Mouse (Mus musculus) lung, postnatal 0 days (tissue): ENCODE results near the gene Crtc3. TPM values are rescaled to one million over a fixed set of nuclear protein-coding genes. Genes with fewer than 3 reads are reported as not detected.

ENCODE experiments used
- ATAC-seq: fragments of 200-750 bp; cut with Nextera tagmentation; 2 replicates; pipeline ENCODE4 v1.8.0; 2017; ENCODE audit warnings: moderate library complexity
- DNase-seq: peaks from one replicate; pipeline ENCODE4 v3.0.0-alpha.2; 2016; ENCODE audit warnings: low spot score
- H3K27ac ChIP-seq: fragments of 300-500 bp; sonication (generic); 2 replicates; pipeline ENCODE4 v1.5.1; 2014; ENCODE audit warnings: antibody characterized with exemption, mild to moderate bottlenecking, low read length, mixed read lengths
- H3K27me3 ChIP-seq: fragments of 300-500 bp; sonication (generic); replicated peaks from 2 replicates; pipeline ENCODE4 v1.6.1; 2014; ENCODE audit warnings: low read length, mixed read lengths; ENCODE audit not compliant: insufficient read depth
- H3K36me3 ChIP-seq: fragments of 300-500 bp; sonication (generic); 2 replicates; pipeline ENCODE4 v1.6.1; 2014; ENCODE audit warnings: low read length, mixed read lengths; ENCODE audit not compliant: insufficient read depth
- H3K4me1 ChIP-seq: fragments of 300-500 bp; sonication (generic); 2 replicates; pipeline ENCODE4 v1.6.1; 2014; ENCODE audit warnings: antibody characterized with exemption, low read depth, low read length, mixed read lengths; ENCODE audit not compliant: insufficient read depth
- H3K4me2 ChIP-seq: fragments of 300-500 bp; sonication (generic); replicated peaks from 2 replicates; pipeline ENCODE4 v1.6.1; 2014; ENCODE audit warnings: low read depth, mild to moderate bottlenecking, low read length, moderate library complexity, mixed read lengths
- H3K4me3 ChIP-seq: fragments of 300-500 bp; sonication (generic); 2 replicates; pipeline ENCODE4 v1.5.1; 2014; ENCODE audit warnings: low read depth, low read length
- H3K9ac ChIP-seq: fragments of 300-500 bp; sonication (generic); replicated peaks from 2 replicates; pipeline ENCODE4 v1.6.1; 2014; ENCODE audit warnings: low read depth, mild to moderate bottlenecking
- H3K9me3 ChIP-seq: fragments of 300-500 bp; sonication (generic); 2 replicates; pipeline ENCODE4 v1.6.1; 2016; ENCODE audit warnings: low read length, mixed read lengths
- CTCF ChIP-seq: IDR thresholded peaks from 2 replicates; pipeline ENCODE4 v1.5.1; 2016; ENCODE audit warnings: antibody characterized with exemption, mild to moderate bottlenecking
- EP300 ChIP-seq: IDR thresholded peaks from 2 replicates; pipeline ENCODE4 v1.6.1; 2016; ENCODE audit warnings: antibody characterized with exemption, mild to moderate bottlenecking, control low read depth
- WGBS: fragments of 180-500 bp; shearing (Covaris S2); extraction: QIAGEN DNeasy Blood & Tissue Kit; methylation state at CpG from one replicate; pipeline ENCODE4 v1.1.7; 2014; 5-methylcytosine and 5-hydroxymethylcytosine counted together
- polyA plus RNA-seq: library from polyadenylated mRNA; unstranded; fragments of >200 nt; fragmentation: Nextera tagmentation; extraction: Ambion mirVana; gene quantifications from 2 replicates; pipeline ENCODE4 v1.2.1, GENCODE M21; 2015

The Crtc3 gene
- polyA plus RNA-seq, 1 experiment from 2014 or later = 20.1 TPM

GRCm38 (mm10) chr7:80702510-80702909 lies 13.8 kb upstream of the Crtc3 start:
- H3K4me3 ChIP-seq = no peak overlapping the region
- no peaks in the 10 kb centered on the region for H3K9me3 ChIP-seq
- no peak overlapping the region for H3K4me2 ChIP-seq
- no peak for ATAC-seq
- WGBS = 57% methylated on average over 6 of the region's 6 CpGs
- no peaks in the 10 kb centered on the region for H3K4me1 ChIP-seq
- no peak for DNase-seq
- no peaks in the 10 kb centered on the region for H3K27me3 ChIP-seq
- H3K36me3 ChIP-seq = no peaks in the 10 kb centered on the region
- TF ChIP-seq EP300 = no peak
- peak; percentile 15; the same call in 1 of the 2 replicates for TF ChIP-seq CTCF
- H3K27ac ChIP-seq = no peak overlapping the region
- no peak overlapping the region for H3K9ac ChIP-seq

GRCm38 (mm10) chr7:80699709-80700108 lies 11.0 kb upstream of the Crtc3 start:
- Histone ChIP-seq H3K36me3 (no peaks in the 10 kb centered on the region), H3K27me3 (no peaks in the 10 kb centered on the region), H3K4me2 (no peak overlapping the region), H3K4me3 (no peak overlapping the region), H3K9ac (no peak overlapping the region), H3K4me1 (no peaks in the 10 kb centered on the region), H3K27ac (no peak overlapping the region), H3K9me3 (no peaks in the 10 kb centered on the region)
- 55% methylated on average over 8 of the region's 8 CpGs for WGBS
- DNase-seq (no peak), ATAC-seq (no peak)
- TF ChIP-seq EP300 (no peak), CTCF (no peak)

GRCm38 (mm10) chr7:80698940-80699339 lies 10.3 kb upstream of the Crtc3 start:
- WGBS = 63% methylated on average over 2 of the region's 3 CpGs
- no peak for ATAC-seq
- TF ChIP-seq CTCF = no peak
- no peak for TF ChIP-seq EP300
- no peak for DNase-seq
- Histone ChIP-seq H3K27me3 (no peaks in the 10 kb centered on the region), H3K4me1 (no peaks in the 10 kb centered on the region), H3K4me3 (no peak overlapping the region), H3K27ac (no peak overlapping the region), H3K9ac (no peak overlapping the region), H3K9me3 (no peaks in the 10 kb centered on the region), H3K36me3 (no peaks in the 10 kb centered on the region), H3K4me2 (no peak overlapping the region)

- TF ChIP-seq EP300 = no peak
- TF ChIP-seq CTCF = no peak
- H3K4me1 ChIP-seq = no peaks in the 10 kb centered on the region
- H3K9me3 ChIP-seq = no peaks in the 10 kb centered on the region
- DNase-seq (no peak), ATAC-seq (no peak)
- no peak overlapping the region for H3K9ac ChIP-seq
- H3K36me3 ChIP-seq = no peaks in the 10 kb centered on the region
- no peaks in the 10 kb centered on the region for H3K27me3 ChIP-seq
- no peak overlapping the region for H3K4me3 ChIP-seq
- 69% methylated on average over 5 of the region's 5 CpGs for WGBS
- no peak overlapping the region for H3K4me2 ChIP-seq
- no peak overlapping the region for H3K27ac ChIP-seq
Measured at GRCm38 (mm10) chr7:80697859-80698258, 9.2 kb upstream of the Crtc3 start.

- Histone ChIP-seq H3K4me3 (no peak overlapping the region), H3K4me1 (no peaks in the 10 kb centered on the region), H3K36me3 (no peaks in the 10 kb centered on the region), H3K27ac (no peak overlapping the region), H3K9ac (no peak overlapping the region), H3K27me3 (no peaks in the 10 kb centered on the region), H3K4me2 (no peak overlapping the region), H3K9me3 (no peaks in the 10 kb centered on the region)
- ATAC-seq = no peak
- 28% methylated on average over 4 of the region's 4 CpGs for WGBS
- no peak for DNase-seq
- TF ChIP-seq CTCF (no peak), EP300 (no peak)
Measured at GRCm38 (mm10) chr7:80696903-80697302, 8.2 kb upstream of the Crtc3 start.

GRCm38 (mm10) chr7:80696334-80696733 lies 7.7 kb upstream of the Crtc3 start:
- Histone ChIP-seq H3K4me1 (no peaks in the 10 kb centered on the region), H3K27me3 (no peaks in the 10 kb centered on the region), H3K9me3 (no peaks in the 10 kb centered on the region), H3K4me2 (no peak overlapping the region), H3K36me3 (no peaks in the 10 kb centered on the region), H3K9ac (no peak overlapping the region), H3K27ac (no peak overlapping the region), H3K4me3 (no peak overlapping the region)
- WGBS = 14% methylated on average over 1 of the region's 1 CpGs
- DNase-seq = no peak
- no peak for ATAC-seq
- no peak for TF ChIP-seq EP300
- no peak for TF ChIP-seq CTCF

- ATAC-seq = no peak
- Histone ChIP-seq H3K9me3 (no peaks in the 10 kb centered on the region), H3K4me1 (peaks cover 5% of the 10 kb centered on the region; the same call in 1 of the 2 replicates), H3K9ac (no peak overlapping the region), H3K27me3 (no peaks in the 10 kb centered on the region), H3K36me3 (no peaks in the 10 kb centered on the region), H3K27ac (no peak overlapping the region), H3K4me2 (no peak overlapping the region), H3K4me3 (no peak overlapping the region)
- 85% methylated on average over 9 of the region's 9 CpGs for WGBS
- no peak for TF ChIP-seq CTCF
- TF ChIP-seq EP300 = no peak
- no peak for DNase-seq
Measured at GRCm38 (mm10) chr7:80692472-80692871, 3.8 kb upstream of the Crtc3 start.
